Mouse (Mus musculus) liver, adult 2 months (tissue): ENCODE data around the gene Gucy2c.

ENCODE experiments used
- CTCF ChIP-seq: fragments of 200-500 bp; IDR thresholded peaks from 2 replicates; pipeline ENCODE4 v1.5.1; 2011; ENCODE audit warnings: low read depth, low read length, control low read depth
- POLR2A ChIP-seq: fragments of 200-500 bp; IDR thresholded peaks from 2 replicates; pipeline ENCODE4 v1.6.1; 2011; ENCODE audit warnings: low read length, control low read depth; ENCODE audit not compliant: insufficient read depth; ENCODE audit errors: extremely low read depth

DNA sequence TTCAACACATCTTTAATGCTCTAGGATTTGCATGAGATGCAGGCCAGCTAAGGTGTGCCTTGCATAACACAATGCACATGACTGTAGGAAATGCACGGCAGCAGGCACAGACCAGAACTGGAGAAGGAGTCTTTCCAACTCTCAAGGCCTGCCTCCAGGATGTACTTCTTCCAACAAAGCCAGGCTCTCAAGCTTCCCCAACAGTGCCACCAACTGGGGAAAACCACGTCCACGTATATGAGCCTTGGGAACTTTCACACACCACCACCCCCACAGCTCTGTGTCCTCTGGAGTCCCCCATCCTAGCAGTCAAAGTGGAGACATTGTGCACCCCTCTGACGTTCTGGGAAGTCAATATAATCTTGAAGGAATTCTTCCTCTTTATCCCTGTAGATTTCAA lies 31.6 kb upstream of the Gucy2c start:
- TF ChIP-seq CTCF (no peak; the same call in 1 of the 2 replicates), POLR2A (no peak)
